Mouse (Mus musculus) stomach, postnatal 0 days (tissue): ENCODE results near the gene Taf3.

ENCODE experiments used
- CTCF ChIP-seq: IDR thresholded peaks from 2 replicates; pipeline ENCODE4 v1.5.1; 2016; ENCODE audit warnings: antibody characterized with exemption, low read depth, mild to moderate bottlenecking, moderate library complexity
- EP300 ChIP-seq: optimal IDR thresholded peaks from 2 replicates; pipeline ENCODE3; 2016; ENCODE audit warnings: antibody characterized with exemption

DNA sequence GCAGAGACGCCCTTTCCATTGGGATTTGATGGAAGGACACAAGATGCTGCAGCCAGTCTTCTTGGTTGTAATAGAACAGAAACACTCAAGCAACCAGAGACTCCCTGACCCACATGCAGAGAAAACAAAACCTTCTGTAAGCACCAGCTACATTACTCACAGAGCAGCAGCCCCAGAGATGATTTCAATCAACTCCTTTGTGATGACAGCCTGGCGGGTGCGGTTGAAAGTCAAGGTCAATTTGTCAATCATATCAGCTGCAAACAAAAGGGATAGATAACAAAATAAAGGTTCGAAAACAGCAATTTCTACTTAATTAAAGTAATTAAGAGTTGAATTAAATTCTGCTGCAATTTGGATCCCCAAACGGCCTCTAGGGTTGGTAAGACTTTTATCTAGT lies 10.4 kb upstream of the Taf3 start:
- TF ChIP-seq CTCF: no peak
- no peak for TF ChIP-seq EP300
